Mouse (Mus musculus) leukemia stem cell, adult 10-12 weeks (primary cell): Measurements from ENCODE around the gene Rasl10b. TPM values are rescaled to one million over a fixed set of nuclear protein-coding genes. Genes with fewer than 3 reads are reported as not detected.

Experiments used
- polyA plus RNA-seq: library from polyadenylated mRNA; stranded (reverse); fragments of >175 nt; gene quantifications from 2 replicates; pipeline ENCODE4 v1.2.3, GENCODE M21; 2012; ENCODE audit warnings: low replicate concordance

Rasl10b gene
- 0.09 and 0.11 TPM in 2 replicates for polyA plus RNA-seq

GRCm38 (mm10) chr11:83409087-83409754, at the start of gene Rasl10b:
Gene Rasl10b (plus strand): TSS chr11:83409137.

GRCm38 (mm10) chr11:83429355-83429754, 20.4 kb downstream of the Rasl10b start, which contains the start of gene Gas2l2:
Gene Gas2l2 (minus strand): TSS chr11:83429455.

GRCm38 (mm10) chr11:83437377-83437776, 28.4 kb downstream of the Rasl10b start, which contains the start of gene 1700020L24Rik:
Gene 1700020L24Rik (plus strand): TSS chr11:83437677.

GRCm38 (mm10) chr11:83462711-83463244, 53.8 kb downstream of the Rasl10b start, which contains the start of gene Mmp28:
Gene Mmp28 (minus strand): TSS chr11:83463071.

Other genes starting within 250 kb of the Rasl10b start
- gene Slfn4, start 234.0 kb upstream of the Rasl10b start, polyA plus RNA-seq: 0.26 and 0.41 TPM in 2 replicates
- gene Slfn3, start 217.8 kb upstream of the Rasl10b start, polyA plus RNA-seq: 0.80 TPM in 1 of 2 replicates, not detected in the other
- 0.15 and 0.91 TPM in 2 replicates for gene Slfn14, start 122.4 kb upstream of the Rasl10b start, polyA plus RNA-seq
- 12.4 and 24.2 TPM in 2 replicates for gene Ap2b1, start 110.1 kb upstream of the Rasl10b start, polyA plus RNA-seq
- gene Pex12, start 106.6 kb upstream of the Rasl10b start, polyA plus RNA-seq: 3.9 and 5.0 TPM in 2 replicates
- gene Gas2l2, start 20.3 kb downstream of the Rasl10b start, polyA plus RNA-seq: not detected in 2 replicates
- 0.50 TPM in 1 of 2 replicates, not detected in the other for gene 1700020L24Rik, start 28.5 kb downstream of the Rasl10b start, polyA plus RNA-seq
- gene Mmp28, start 53.9 kb downstream of the Rasl10b start, polyA plus RNA-seq: 0.42 and 0.46 TPM in 2 replicates
- gene Taf15, start 63.9 kb downstream of the Rasl10b start, polyA plus RNA-seq: 45.6 and 117 TPM in 2 replicates
- not detected in 2 replicates for gene Heatr9, start 113.0 kb downstream of the Rasl10b start, polyA plus RNA-seq
- gene Ccl5, start 121.4 kb downstream of the Rasl10b start, polyA plus RNA-seq: 20.3 and 71.8 TPM in 2 replicates
- gene Ccl9, start 169.5 kb downstream of the Rasl10b start, polyA plus RNA-seq: 0.29 TPM in 1 of 2 replicates, not detected in the other
- gene Ccl6, start 183.9 kb downstream of the Rasl10b start, polyA plus RNA-seq: 7.6 TPM in 1 of 2 replicates, not detected in the other
- gene Rpl9-ps1, start 236.5 kb downstream of the Rasl10b start, polyA plus RNA-seq: 0.36 TPM in 1 of 2 replicates, not detected in the other
- 0.25 and 2.2 TPM in 2 replicates for gene Ccl3, start 240.2 kb downstream of the Rasl10b start, polyA plus RNA-seq